Mouse (Mus musculus) stomach, embryonic 14.5 days (tissue): ENCODE data around the gene Usp3. TPM values are rescaled to one million over a fixed set of nuclear protein-coding genes. Genes with fewer than 3 reads are reported as not detected.

Experiments used
- ATAC-seq: fragments of 200-750 bp; cut with Nextera tagmentation; 2 replicates; pipeline ENCODE4 v1.8.0; 2017; ENCODE audit warnings: low read depth, moderate TSS enrichment; ENCODE audit not compliant: insufficient number of reproducible peaks, insufficient read depth, low FRiP score
- H3K27ac ChIP-seq: fragments of 300-500 bp; sonication (generic); 2 replicates; pipeline ENCODE4 v1.5.1; 2014; ENCODE audit warnings: mild to moderate bottlenecking, low read length, moderate library complexity, mixed read lengths
- H3K27me3 ChIP-seq: fragments of 300-500 bp; sonication (generic); 2 replicates; pipeline ENCODE4 v1.6.1; 2014; ENCODE audit warnings: low read length, control low read depth, mixed read lengths; ENCODE audit not compliant: control insufficient read depth, insufficient read depth
- H3K36me3 ChIP-seq: fragments of 300-500 bp; sonication (generic); 2 replicates; pipeline ENCODE4 v1.6.1; 2014; ENCODE audit warnings: mild to moderate bottlenecking, control low read depth, low read length, moderate library complexity, mixed read lengths; ENCODE audit not compliant: control insufficient read depth, insufficient read depth
- H3K4me1 ChIP-seq: fragments of 300-500 bp; sonication (generic); 2 replicates; pipeline ENCODE4 v1.6.1; 2014; ENCODE audit warnings: low read length, control low read depth, mixed read lengths; ENCODE audit not compliant: control insufficient read depth, insufficient read depth
- H3K4me2 ChIP-seq: fragments of 300-500 bp; sonication (generic); replicated peaks from 2 replicates; pipeline ENCODE4 v1.6.1; 2014; ENCODE audit warnings: low read depth, low read length, control low read depth
- H3K4me3 ChIP-seq: fragments of 300-500 bp; sonication (generic); 2 replicates; pipeline ENCODE4 v1.5.1; 2014; ENCODE audit warnings: low read depth, low read length, control low read depth
- H3K9ac ChIP-seq: fragments of 300-500 bp; sonication (generic); replicated peaks from 2 replicates; pipeline ENCODE4 v1.6.1; 2014; ENCODE audit warnings: low read depth, mild to moderate bottlenecking, control low read depth, low read length, moderate library complexity, mixed read lengths
- H3K9me3 ChIP-seq: fragments of 300-500 bp; sonication (generic); 2 replicates; pipeline ENCODE4 v1.6.1; 2016; ENCODE audit warnings: low read depth, low read length, control low read depth; ENCODE audit not compliant: control insufficient read depth
- WGBS: fragments of 180-500 bp; shearing (Covaris S2); extraction: QIAGEN DNeasy Blood & Tissue Kit; methylation state at CpG from one replicate; pipeline ENCODE4 v1.1.7; 2014; 5-methylcytosine and 5-hydroxymethylcytosine counted together
- polyA plus RNA-seq: library from polyadenylated mRNA; unstranded; fragments of >200 nt; fragmentation: Nextera tagmentation; extraction: Ambion mirVana; gene quantifications from 2 replicates; pipeline ENCODE4 v1.2.1, GENCODE M21; 2014

Usp3 gene
- polyA plus RNA-seq, 1 experiment from 2014 or later: 74.3 TPM

- Histone ChIP-seq H3K27ac (no peak overlapping the region), H3K4me1 (no peaks in the 10 kb centered on the region), H3K9ac (no peak overlapping the region), H3K36me3 (peaks cover 35% of the 10 kb centered on the region; the same call in 1 of the 2 replicates), H3K9me3 (no peaks in the 10 kb centered on the region), H3K4me3 (no peak overlapping the region), H3K27me3 (no peaks in the 10 kb centered on the region), H3K4me2 (no peak overlapping the region)
- no peak for ATAC-seq
- 69% methylated on average over 2 of the region's 2 CpGs for WGBS
These were observed 115.2 kb downstream of the Usp3 start for GRCm38 (mm10) chr9:66477785-66478184.

- H3K9ac ChIP-seq: no peak overlapping the region
- peaks cover 33% of the 10 kb centered on the region for H3K36me3 ChIP-seq
- no peak for ATAC-seq
- H3K4me2 ChIP-seq: no peak overlapping the region
- H3K4me3 ChIP-seq: no peak overlapping the region
- WGBS: 51% methylated on average over 4 of the region's 4 CpGs
- no peaks in the 10 kb centered on the region for H3K4me1 ChIP-seq
- H3K27me3 ChIP-seq: no peaks in the 10 kb centered on the region
- no peak overlapping the region for H3K27ac ChIP-seq
- H3K9me3 ChIP-seq: no peaks in the 10 kb centered on the region
These were observed 127.9 kb downstream of the Usp3 start for GRCm38 (mm10) chr9:66465087-66465486.

Other genes starting within 250 kb of the Usp3 start
- gene Herc1, start 242.7 kb downstream of the Usp3 start, polyA plus RNA-seq: 30.7 and 32.5 TPM in 2 replicates
- 20.7 and 21.5 TPM in 2 replicates for gene Fbxl22, start 78.5 kb downstream of the Usp3 start, polyA plus RNA-seq
- 7.6 and 7.9 TPM in 2 replicates for gene Car12, start 120.5 kb upstream of the Usp3 start, polyA plus RNA-seq
- gene Aph1b, start 202.3 kb upstream of the Usp3 start, polyA plus RNA-seq: 11.7 and 12.0 TPM in 2 replicates
- gene Gm10647, start 203.9 kb upstream of the Usp3 start, polyA plus RNA-seq: 0.93 and 1.3 TPM in 2 replicates
- gene Aph1c, start 241.6 kb upstream of the Usp3 start, polyA plus RNA-seq: 4.0 and 4.3 TPM in 2 replicates